Mouse (Mus musculus) urinary bladder, adult 2 months (tissue): ENCODE results near the gene Dtx3l. TPM values are rescaled to one million over a fixed set of nuclear protein-coding genes. Genes with fewer than 3 reads are reported as not detected.
A peak's percentile ranks its signal among the peaks of the same experiment; 100 is the strongest.
"Not testable (repeated sequence)": the region's sequence is repeated elsewhere in the genome, so short reads cannot be mapped to it uniquely, and the experiment has no call there.

Experiments used
- DNase-seq: peaks from one replicate; pipeline ENCODE4 v3.0.0; 2022; ENCODE audit warnings: low spot score
- polyA plus RNA-seq: library from polyadenylated mRNA; depleted of rRNA; stranded (reverse); fragments of >200 nt; gene quantifications from 2 replicates; pipeline ENCODE4 v1.2.3, GENCODE M21; 2012; rRNA removed

Dtx3l gene
- polyA plus RNA-seq = 13.2 and 18.3 TPM in 2 replicates

DNA sequence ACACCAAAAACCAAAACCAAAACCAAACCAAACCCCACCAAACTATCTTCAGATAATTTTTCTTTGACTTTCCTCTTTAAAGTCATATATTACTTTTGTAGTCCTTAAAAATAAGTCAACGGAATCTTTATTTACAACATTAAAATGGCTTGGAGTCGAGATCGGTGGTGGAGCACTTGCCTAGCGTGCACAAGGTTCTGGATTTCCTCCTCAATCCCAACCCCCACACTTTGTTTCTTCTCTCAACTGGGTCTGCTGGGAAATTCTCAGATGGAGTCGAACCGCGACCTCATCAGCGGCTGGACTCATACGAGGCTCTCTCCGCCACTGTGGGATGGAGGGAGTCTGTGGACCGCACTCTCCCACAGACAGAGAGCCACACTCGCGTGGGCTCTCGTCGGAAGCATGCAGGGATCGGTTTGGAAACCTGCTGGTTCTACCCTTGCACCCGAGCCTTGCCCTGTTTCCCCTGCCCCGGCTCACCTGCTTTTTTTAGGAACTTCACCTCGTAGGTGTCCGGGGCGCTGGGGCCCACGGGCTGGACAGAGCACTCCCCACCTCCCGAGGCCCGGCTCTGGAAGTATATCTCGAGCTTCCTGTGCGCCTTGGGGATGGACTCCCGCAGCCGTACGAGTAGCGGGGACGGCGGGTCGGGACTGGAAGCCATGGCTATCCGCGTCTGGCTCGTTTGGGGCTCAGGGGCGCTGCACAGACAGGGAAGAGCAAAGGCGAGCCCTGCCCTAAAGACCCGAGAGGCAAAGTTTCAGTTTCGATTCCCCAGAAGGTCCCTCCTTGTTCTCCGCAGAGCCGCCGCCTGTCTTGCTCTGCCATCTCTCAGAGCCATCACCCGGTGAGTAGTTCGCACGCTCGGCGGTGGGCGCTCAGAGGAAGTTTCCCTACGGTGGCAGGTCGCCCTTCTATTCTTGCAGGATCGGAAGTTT, at the start of gene Dtx3l, which contains the start of gene Parp9:
TSS of gene Dtx3l (minus strand) at position 941 of the 941 bp plus-strand sequence.
TSS of gene Parp9 (plus strand) at position 260 of the 941 bp plus-strand sequence.
- DNase-seq = peak; percentile 60

DNA sequence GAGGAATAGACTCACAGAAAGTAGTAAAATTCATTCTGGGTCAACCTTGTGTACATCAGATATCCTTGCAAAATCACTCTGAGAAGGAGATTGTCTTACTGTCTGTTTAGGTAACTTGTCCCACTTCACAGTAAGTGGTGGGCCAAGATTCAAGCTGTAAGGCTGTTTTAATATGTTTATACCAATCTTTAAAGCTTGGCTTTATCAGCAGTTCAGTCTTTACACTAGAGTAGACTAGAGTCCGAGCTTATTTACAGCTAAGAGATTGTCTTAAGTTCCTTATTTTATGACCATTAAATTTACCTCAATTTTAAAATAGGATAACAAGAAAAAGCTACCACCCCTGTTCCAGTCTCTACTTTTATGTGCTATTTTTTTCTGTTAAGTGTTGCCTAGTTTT, 49.0 kb upstream of the Dtx3l start:
- DNase-seq = no peak

DNA sequence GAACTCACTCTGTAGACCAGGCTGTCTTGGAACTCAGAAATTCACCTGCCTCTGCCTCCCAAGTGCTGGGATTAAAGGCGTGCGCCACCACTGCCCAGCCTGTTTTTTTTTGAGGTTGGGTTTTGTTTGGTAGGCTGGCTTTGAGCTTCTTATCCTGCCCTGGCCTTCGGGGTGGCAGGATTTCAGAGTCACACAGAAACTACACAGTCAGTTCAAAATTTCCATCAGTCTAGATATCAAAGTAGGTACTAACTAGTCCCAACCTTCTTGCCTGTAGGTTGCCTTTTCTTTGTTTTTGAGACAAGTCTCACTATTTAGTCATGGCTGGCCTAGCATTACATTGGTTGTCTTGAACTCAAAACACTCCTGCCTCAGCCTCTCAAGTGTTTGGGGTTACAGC, 45.5 kb upstream of the Dtx3l start:
- DNase-seq = no peak

GRCm38 (mm10) chr16:35983517-35984101, 44.7 kb upstream of the Dtx3l start:
- no peak for DNase-seq

- DNase-seq = peak; percentile 89
Measured at GRCm38 (mm10) chr16:35982902-35983516, 44.1 kb upstream of the Dtx3l start.

DNA sequence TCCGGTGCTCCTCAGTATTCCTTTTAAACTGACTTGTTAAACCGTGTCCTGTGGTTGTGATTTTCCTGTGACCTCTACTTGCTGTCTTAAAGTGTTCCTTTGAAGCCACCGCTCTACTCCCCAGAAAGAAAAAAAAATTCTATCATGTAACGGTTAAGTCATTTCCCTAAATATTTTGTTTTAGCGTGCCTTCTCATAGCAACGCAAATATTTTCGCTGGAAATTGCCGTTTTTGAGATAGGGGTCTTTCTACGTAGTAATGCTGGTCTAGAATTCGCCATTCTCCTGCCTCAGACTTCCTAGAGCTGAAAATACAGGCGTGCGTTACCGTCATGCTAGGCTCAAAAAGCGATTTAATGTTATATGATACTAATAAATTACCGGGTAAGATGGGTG, 43.6 kb upstream of the Dtx3l start:
- DNase-seq = no peak

DNA sequence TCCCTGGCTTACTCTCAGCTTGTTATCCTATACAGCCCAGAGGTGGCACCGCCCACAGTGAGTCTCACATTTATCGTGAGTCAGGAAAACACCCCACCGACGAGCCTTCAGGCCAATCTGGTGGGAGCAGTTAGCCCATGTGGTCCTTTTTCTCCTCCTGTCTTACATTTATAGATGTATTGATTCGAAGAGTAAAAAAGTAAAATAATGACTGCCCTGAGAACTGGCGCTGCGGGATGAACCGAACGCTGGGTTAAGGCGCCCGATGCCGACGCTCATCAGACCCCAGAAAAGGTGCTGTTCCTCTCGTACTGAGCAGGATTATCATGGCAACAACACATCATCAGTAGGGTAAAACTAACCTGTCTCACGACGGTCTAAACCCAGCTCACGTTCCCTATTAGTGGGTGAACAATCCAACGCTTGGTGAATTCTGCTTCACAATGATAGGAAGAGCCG, 42.4 kb upstream of the Dtx3l start:
- peak; percentile 100 for DNase-seq

DNA sequence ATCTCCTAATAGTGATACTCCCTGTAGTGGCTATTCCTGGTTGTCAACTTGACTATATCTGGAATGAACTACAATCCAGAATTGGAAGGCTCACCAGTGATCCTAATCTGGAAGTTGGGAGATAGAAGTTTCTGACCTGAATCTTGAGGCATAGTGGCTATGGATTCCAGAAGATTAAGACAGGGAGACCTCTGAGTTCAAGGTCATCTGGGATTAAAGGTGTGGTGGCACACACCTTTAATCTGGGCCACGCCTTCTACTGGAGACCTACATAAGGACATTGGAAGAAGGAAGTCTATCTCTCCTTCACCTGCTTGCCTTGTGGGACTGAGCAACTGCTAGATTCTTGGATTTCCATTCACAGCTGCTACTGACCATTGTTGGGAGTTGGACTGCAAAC, 39.5 kb upstream of the Dtx3l start, which contains the start of gene Kpna1:
TSS of gene Kpna1 (plus strand) at position 301 of the 400 bp plus-strand sequence.
- not testable (repeated sequence) for DNase-seq

- DNase-seq = no peak
Measured at GRCm38 (mm10) chr16:35974021-35974420, 35.1 kb upstream of the Dtx3l start.

DNA sequence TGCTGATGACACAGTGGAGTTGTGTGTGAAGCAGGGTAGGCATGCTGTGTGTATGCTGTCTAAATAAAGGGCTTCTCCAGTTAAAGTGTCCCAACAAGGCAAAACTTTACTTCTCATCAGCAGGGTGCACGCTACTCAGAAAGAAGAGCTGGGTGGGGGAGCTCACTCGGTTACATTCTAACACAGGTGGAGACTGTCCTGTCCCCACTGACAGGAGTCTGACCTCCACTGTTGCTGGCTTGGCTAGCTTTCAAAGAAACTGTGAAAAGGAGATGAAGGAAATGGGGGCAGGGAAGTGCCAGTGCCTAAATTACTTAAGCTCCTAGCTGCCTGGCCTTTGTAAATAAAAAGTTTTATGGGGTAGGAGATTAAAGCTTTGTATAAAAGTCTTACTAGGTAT, 29.2 kb upstream of the Dtx3l start:
- DNase-seq = no peak

GRCm38 (mm10) chr16:35967319-35967718, 28.4 kb upstream of the Dtx3l start:
- DNase-seq = no peak

GRCm38 (mm10) chr16:35966411-35967115, 27.6 kb upstream of the Dtx3l start:
- DNase-seq = no peak

- not testable (repeated sequence) for DNase-seq
Measured at GRCm38 (mm10) chr16:35965991-35966390, 27.0 kb upstream of the Dtx3l start.

GRCm38 (mm10) chr16:35952628-35953130, 13.7 kb upstream of the Dtx3l start:
- no peak for DNase-seq

DNA sequence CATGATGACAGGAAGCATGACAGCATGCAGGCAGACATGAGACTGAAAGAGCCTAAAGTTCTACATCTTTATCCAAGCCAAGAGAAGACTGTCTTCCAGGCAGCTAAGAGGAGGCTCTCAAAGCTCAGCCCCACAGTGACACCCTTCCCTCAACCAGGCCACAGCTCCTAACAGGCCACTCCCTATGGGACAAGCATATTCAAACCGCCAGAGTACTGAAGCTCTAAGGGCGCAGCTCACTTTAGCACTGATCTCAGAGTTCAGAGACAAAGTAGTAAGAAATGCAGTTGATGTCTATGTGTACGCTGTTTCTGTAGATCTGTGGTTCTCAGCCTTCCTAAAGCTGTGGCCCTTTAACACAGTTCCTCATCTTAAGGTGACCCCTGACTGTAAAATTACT, 12.3 kb upstream of the Dtx3l start:
- DNase-seq = no peak

DNA sequence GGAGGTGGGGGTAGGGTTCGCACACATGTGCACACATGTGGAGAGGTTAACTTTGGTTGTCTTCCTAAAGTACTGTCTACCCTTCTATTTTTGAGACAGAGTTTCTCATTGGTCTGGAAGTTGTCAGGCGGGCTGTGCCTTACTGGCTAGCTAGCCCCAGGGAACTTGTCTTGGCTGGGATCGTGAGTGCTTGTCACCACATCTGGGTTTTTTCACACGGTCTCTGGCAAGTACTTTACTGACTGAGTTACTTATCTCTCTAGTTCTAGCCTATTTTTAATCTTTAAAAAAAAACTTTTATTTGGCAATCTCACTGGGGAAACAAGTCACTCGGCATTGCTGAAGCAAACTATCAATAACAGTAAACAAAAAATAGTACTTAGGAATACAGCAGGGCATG, 10.3 kb upstream of the Dtx3l start:
- no peak for DNase-seq

- DNase-seq = no peak
Measured at GRCm38 (mm10) chr16:35941382-35941781, 2.4 kb upstream of the Dtx3l start.

- DNase-seq = peak; percentile 70
Measured at GRCm38 (mm10) chr16:35939690-35940089, 739 bp upstream of the Dtx3l start.

- DNase-seq = no peak
Measured at GRCm38 (mm10) chr16:35939261-35939660, 310 bp upstream of the Dtx3l start.

- no peak for DNase-seq
Measured at GRCm38 (mm10) chr16:35933181-35933580, 5.8 kb downstream of the Dtx3l start.
